Mouse (Mus musculus) layer of hippocampus, adult 8-10 months (tissue): Measurements from ENCODE around the gene Pitx3. TPM values are rescaled to one million over a fixed set of nuclear protein-coding genes. Genes with fewer than 3 reads are reported as not detected.

Experiments used
- total RNA-seq, 4 experiments: library from RNA; stranded (reverse); gene quantifications; 2 replicates each; pipeline ENCODE4 v1.2.4; 2022

Pitx3 gene
- total RNA-seq, 4 experiments from 2014 or later = not detected

Other genes starting within 250 kb of the Pitx3 start
- 10 to 100 TPM; 18.4 to 24.1 (median 22.3) TPM for gene Armh3, start 149.8 kb downstream of the Pitx3 start, total RNA-seq
- 1 to 10 TPM; 6.1 to 8.8 (median 8.2) TPM for gene Hps6, start 144.8 kb downstream of the Pitx3 start, total RNA-seq
- gene Pprc1, start 103.4 kb downstream of the Pitx3 start, total RNA-seq = 10 to 100 TPM; 26.4 to 34.8 (median 32.4) TPM
- 100 to 1,000 TPM; 109 to 123 (median 120) TPM for gene Ldb1, start 103.1 kb downstream of the Pitx3 start, total RNA-seq
- gene Nolc1, start 72.5 kb downstream of the Pitx3 start, total RNA-seq = 10 to 100 TPM; 44.8 to 51.0 (median 47.7) TPM
- not detected for gene Elovl3, start 16.4 kb downstream of the Pitx3 start, total RNA-seq
- gene Gbf1, start 4.2 kb upstream of the Pitx3 start, total RNA-seq = 100 to 1,000 TPM in 1 of 4 experiments, 10 to 100 TPM in 3; 82.5 to 103 (median 87.7) TPM
- gene Nfkb2, start 156.0 kb upstream of the Pitx3 start, total RNA-seq = 1 to 10 TPM; 2.6 to 4.2 (median 3.3) TPM
- 100 to 1,000 TPM; 602 to 631 (median 613) TPM for gene Psd, start 178.8 kb upstream of the Pitx3 start, total RNA-seq
- 10 to 100 TPM; 22.9 to 29.3 (median 25.8) TPM for gene Fbxl15, start 179.9 kb upstream of the Pitx3 start, total RNA-seq
- 100 to 1,000 TPM; 158 to 175 (median 166) TPM for gene Cuedc2, start 190.4 kb upstream of the Pitx3 start, total RNA-seq
- 10 to 100 TPM; 28.3 to 30.7 (median 30.3) TPM for gene Mfsd13a, start 192.8 kb upstream of the Pitx3 start, total RNA-seq
- 1 to 10 TPM in 3 of 4 experiments, under 1 TPM in 1; 0.89 to 1.5 (median 1.3) TPM for gene 2310034G01Rik, start 202.0 kb upstream of the Pitx3 start, total RNA-seq
- gene Actr1a, start 247.4 kb upstream of the Pitx3 start, total RNA-seq = 100 to 1,000 TPM; 175 to 202 (median 183) TPM
- gene Sufu, start 248.6 kb upstream of the Pitx3 start, total RNA-seq = 10 to 100 TPM; 17.4 to 22.3 (median 19.4) TPM